Mouse (Mus musculus) liver, embryonic 13.5 days (tissue): ENCODE measurements around the gene Slc38a3. TPM values are rescaled to one million over a fixed set of nuclear protein-coding genes. Genes with fewer than 3 reads are reported as not detected.
"Not testable (repeated sequence)": the region's sequence is repeated elsewhere in the genome, so short reads cannot be mapped to it uniquely, and the experiment has no call there.

Source experiments
- ATAC-seq: fragments of 200-750 bp; cut with Nextera tagmentation; 2 replicates; pipeline ENCODE4 v1.8.0; 2017; ENCODE audit warnings: low read depth, mild to moderate bottlenecking, moderate number of reproducible peaks, moderate library complexity
- DNase-seq: peaks from one replicate; pipeline ENCODE4 v3.0.0; 2022
- H3K27ac ChIP-seq: fragments of 300-500 bp; sonication (generic); 2 replicates; pipeline ENCODE4 v1.5.1; 2015; ENCODE audit warnings: moderate library complexity, mild to moderate bottlenecking, inconsistent platforms
- H3K27me3 ChIP-seq: fragments of 300-500 bp; sonication (generic); 2 replicates; pipeline ENCODE4 v1.6.1; 2015; ENCODE audit warnings: mild to moderate bottlenecking, inconsistent platforms
- H3K36me3 ChIP-seq: fragments of 300-500 bp; sonication (generic); 2 replicates; pipeline ENCODE4 v1.6.1; 2015; ENCODE audit warnings: mild to moderate bottlenecking, inconsistent platforms
- H3K4me1 ChIP-seq: fragments of 300-500 bp; sonication (generic); replicated peaks from 2 replicates; pipeline ENCODE4 v1.6.1; 2015; ENCODE audit warnings: inconsistent platforms
- H3K4me2 ChIP-seq: fragments of 300-500 bp; sonication (generic); 2 replicates; pipeline ENCODE4 v1.6.1; 2015; ENCODE audit warnings: inconsistent platforms, mild to moderate bottlenecking, moderate library complexity
- H3K4me3 ChIP-seq: fragments of 300-500 bp; sonication (generic); replicated peaks from 2 replicates; pipeline ENCODE4 v1.5.1; 2015; ENCODE audit warnings: mild to moderate bottlenecking, inconsistent platforms
- H3K9ac ChIP-seq: fragments of 300-500 bp; sonication (generic); 2 replicates; pipeline ENCODE4 v1.6.1; 2015; ENCODE audit warnings: mild to moderate bottlenecking, inconsistent platforms
- H3K9me3 ChIP-seq: fragments of 300-500 bp; sonication (generic); replicated peaks from 2 replicates; pipeline ENCODE4 v1.6.1; 2016; ENCODE audit warnings: inconsistent platforms
- WGBS: fragments of 180-500 bp; shearing (Covaris S2); methylation state at CpG from one replicate; pipeline ENCODE4 v1.1.7; 2015; ENCODE audit not compliant: insufficient replicate concordance; 5-methylcytosine and 5-hydroxymethylcytosine counted together
- polyA plus RNA-seq: library from polyadenylated mRNA; unstranded; fragments of >200 nt; fragmentation: Nextera tagmentation; extraction: Ambion mirVana; gene quantifications from 2 replicates; pipeline ENCODE4 v1.2.1, GENCODE M21; 2015

Gene Slc38a3
- polyA plus RNA-seq, 1 experiment from 2014 or later: 5.9 TPM

- no peaks in the 10 kb centered on the region for H3K9me3 ChIP-seq
- H3K9ac ChIP-seq: no peak overlapping the region
- ATAC-seq (no peak), DNase-seq (no peak)
- peaks cover 12% of the 10 kb centered on the region for H3K4me1 ChIP-seq
- H3K4me2 ChIP-seq: no peak overlapping the region
- no peak overlapping the region for H3K4me3 ChIP-seq
- WGBS: 56% methylated on average over 7 of the region's 7 CpGs
- no peaks in the 10 kb centered on the region for H3K36me3 ChIP-seq
- H3K27ac ChIP-seq: no peak overlapping the region
- peaks cover 30% of the 10 kb centered on the region for H3K27me3 ChIP-seq
These were observed 25.3 kb upstream of the Slc38a3 start for GRCm38 (mm10) chr9:107694627-107695026.

DNA sequence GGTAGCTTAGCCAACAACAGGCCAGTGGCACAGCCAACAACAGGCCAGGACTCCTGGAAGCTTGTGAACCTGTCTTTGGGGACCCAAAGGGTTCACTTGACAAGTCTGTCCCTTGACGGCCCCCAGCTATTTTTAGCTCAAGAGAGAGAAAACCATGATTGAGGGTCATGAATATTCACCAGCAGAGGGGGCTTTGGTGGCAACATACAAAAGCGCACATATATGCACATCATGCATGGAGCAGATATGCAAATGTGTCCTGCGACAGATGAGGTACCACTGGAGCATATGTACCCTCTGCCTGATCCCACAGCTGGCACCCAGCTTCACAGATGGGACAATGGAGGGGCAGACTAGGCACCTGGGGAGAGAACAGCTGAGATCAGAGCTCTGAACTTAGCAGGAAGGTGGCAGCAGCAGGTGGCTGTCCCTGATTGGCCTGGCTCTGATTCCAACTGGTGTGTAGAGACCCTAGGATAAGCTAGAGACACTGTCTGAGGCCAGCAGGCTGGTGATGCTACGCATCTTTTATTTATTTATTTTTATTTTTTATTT, 24.2 kb upstream of the Slc38a3 start:
- Histone ChIP-seq H3K27me3 (peaks cover 24% of the 10 kb centered on the region), H3K4me1 (peaks cover 8% of the 10 kb centered on the region), H3K4me3 (no peak overlapping the region), H3K36me3 (no peaks in the 10 kb centered on the region), H3K9me3 (no peaks in the 10 kb centered on the region), H3K27ac (no peak overlapping the region), H3K4me2 (no peak overlapping the region), H3K9ac (no peak overlapping the region)
- WGBS: 56% methylated on average over 4 of the region's 4 CpGs
- DNase-seq (no peak), ATAC-seq (no peak)

- Histone ChIP-seq H3K36me3 (no peaks in the 10 kb centered on the region), H3K27me3 (peaks cover 23% of the 10 kb centered on the region), H3K4me3 (no peak overlapping the region), H3K4me1 (peaks cover 8% of the 10 kb centered on the region), H3K4me2 (no peak overlapping the region), H3K9me3 (no peaks in the 10 kb centered on the region), H3K27ac (no peak overlapping the region), H3K9ac (no peak overlapping the region)
- ATAC-seq (no peak), DNase-seq (no peak)
- WGBS: 44% methylated on average over 5 of the region's 5 CpGs
These were observed 23.5 kb upstream of the Slc38a3 start for GRCm38 (mm10) chr9:107692785-107693184.

GRCm38 (mm10) chr9:107690391-107690790, 21.1 kb upstream of the Slc38a3 start:
- Histone ChIP-seq H3K9ac (no peak overlapping the region), H3K4me2 (no peak overlapping the region), H3K27me3 (0 out of 2 replicates have a peak, but pooled peaks cover 8% of the 10 kb centered on the region), H3K4me3 (no peak overlapping the region), H3K4me1 (peaks cover 6% of the 10 kb centered on the region), H3K36me3 (no peaks in the 10 kb centered on the region), H3K9me3 (no peaks in the 10 kb centered on the region), H3K27ac (no peak overlapping the region)
- ATAC-seq: no peak
- DNase-seq: no peak
- 39% methylated on average over 8 of the region's 8 CpGs for WGBS

GRCm38 (mm10) chr9:107688939-107689338, 19.6 kb upstream of the Slc38a3 start:
- DNase-seq: no peak
- no peak overlapping the region for H3K4me3 ChIP-seq
- no peaks in the 10 kb centered on the region for H3K36me3 ChIP-seq
- no peak overlapping the region for H3K4me2 ChIP-seq
- no peaks in the 10 kb centered on the region for H3K4me1 ChIP-seq
- H3K27ac ChIP-seq: no peak overlapping the region
- no peaks in the 10 kb centered on the region for H3K9me3 ChIP-seq
- no peak for ATAC-seq
- H3K27me3 ChIP-seq: 0 out of 2 replicates have a peak, but pooled peaks cover 12% of the 10 kb centered on the region
- H3K9ac ChIP-seq: no peak overlapping the region
- 62% methylated on average over 7 of the region's 7 CpGs for WGBS

GRCm38 (mm10) chr9:107688415-107688814, 19.1 kb upstream of the Slc38a3 start:
- no peak overlapping the region for H3K9ac ChIP-seq
- 0 out of 2 replicates have a peak, but pooled peaks cover 14% of the 10 kb centered on the region for H3K27me3 ChIP-seq
- no peak overlapping the region for H3K27ac ChIP-seq
- DNase-seq: no peak
- H3K36me3 ChIP-seq: no peaks in the 10 kb centered on the region
- no peak overlapping the region for H3K4me2 ChIP-seq
- ATAC-seq: no peak
- WGBS: 62% methylated on average over 5 of the region's 5 CpGs
- H3K4me1 ChIP-seq: no peaks in the 10 kb centered on the region
- H3K4me3 ChIP-seq: no peak overlapping the region
- H3K9me3 ChIP-seq: no peaks in the 10 kb centered on the region

GRCm38 (mm10) chr9:107685231-107685981, 16.1 kb upstream of the Slc38a3 start:
- peaks cover 13% of the 10 kb centered on the region; the same call in 1 of the 2 replicates for H3K27me3 ChIP-seq
- no peaks in the 10 kb centered on the region for H3K4me1 ChIP-seq
- H3K9me3 ChIP-seq: no peaks in the 10 kb centered on the region
- no peak overlapping the region for H3K9ac ChIP-seq
- no peak overlapping the region for H3K4me3 ChIP-seq
- no peak for DNase-seq
- no peak overlapping the region for H3K27ac ChIP-seq
- no peak overlapping the region for H3K4me2 ChIP-seq
- H3K36me3 ChIP-seq: no peaks in the 10 kb centered on the region
- 29% methylated on average over 17 of the region's 17 CpGs for WGBS
- peak; percentile 49; the same call in 1 of the 2 replicates for ATAC-seq

GRCm38 (mm10) chr9:107682405-107682804, 13.1 kb upstream of the Slc38a3 start:
- Histone ChIP-seq H3K27ac (no peak overlapping the region), H3K9ac (no peak overlapping the region), H3K36me3 (no peaks in the 10 kb centered on the region), H3K27me3 (peaks cover 33% of the 10 kb centered on the region), H3K4me2 (no peak overlapping the region), H3K4me3 (no peak overlapping the region), H3K4me1 (no peaks in the 10 kb centered on the region), H3K9me3 (no peaks in the 10 kb centered on the region)
- DNase-seq (no peak), ATAC-seq (no peak)
- 73% methylated on average over 20 of the region's 20 CpGs for WGBS

DNA sequence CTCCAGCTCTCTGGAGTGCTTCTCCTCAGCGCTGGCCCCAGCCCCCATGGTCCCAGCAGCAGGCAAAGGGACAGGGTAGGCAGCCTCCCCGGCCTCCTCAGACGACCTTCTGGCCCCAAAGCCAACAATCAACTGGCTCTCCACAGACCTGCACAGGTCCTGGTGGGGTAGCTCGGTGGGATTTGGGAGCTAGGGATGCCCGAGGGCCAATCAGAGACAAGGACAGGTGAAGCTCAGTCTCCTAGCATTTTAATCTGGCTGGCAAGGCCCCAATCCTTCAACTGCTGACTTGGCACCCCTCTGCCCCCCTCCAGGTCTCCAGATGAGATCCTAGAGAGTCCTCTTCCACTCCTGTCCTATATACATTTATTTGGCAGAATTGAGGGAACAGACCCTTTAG, 10.2 kb upstream of the Slc38a3 start, which contains the start of gene Gnat1:
TSS of gene Gnat1 (minus strand) at position 212 of the 400 bp plus-strand sequence.
- peaks cover 24% of the 10 kb centered on the region for H3K4me1 ChIP-seq
- no peak for ATAC-seq
- H3K9ac ChIP-seq: no peak within 1 kb of the TSS
- 37% methylated on average over 5 of the region's 5 CpGs for WGBS
- H3K27me3 ChIP-seq: peaks cover 62% of the 10 kb centered on the region
- H3K4me2 ChIP-seq: no peak within 1 kb of the TSS
- H3K36me3 ChIP-seq: no peaks in the 10 kb centered on the region
- DNase-seq: no peak
- no peak within 1 kb of the TSS for H3K4me3 ChIP-seq
- no peaks in the 10 kb centered on the region for H3K9me3 ChIP-seq
- H3K27ac ChIP-seq: no peak within 1 kb of the TSS

DNA sequence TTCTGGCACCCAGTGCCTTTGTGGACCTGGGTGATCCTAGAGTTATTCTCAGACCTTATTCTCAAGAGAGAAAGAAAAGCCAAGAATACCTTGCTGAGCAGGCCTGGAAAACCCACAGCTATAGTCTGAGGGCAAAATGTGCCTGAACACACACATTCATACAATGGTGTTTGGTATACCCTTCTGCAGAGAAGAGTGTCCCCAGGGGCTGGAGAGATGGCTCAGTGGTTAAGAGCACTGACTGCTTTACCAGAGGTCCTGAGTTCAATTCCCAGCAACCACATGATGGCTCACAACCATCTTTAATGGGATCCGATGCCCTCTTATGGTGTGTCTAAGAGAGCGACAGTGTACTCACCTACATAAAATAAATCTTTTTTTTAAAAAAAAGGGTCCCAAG, 9.5 kb upstream of the Slc38a3 start:
- Histone ChIP-seq H3K27me3 (peaks cover 65% of the 10 kb centered on the region), H3K4me1 (peaks cover 24% of the 10 kb centered on the region), H3K9ac (no peak overlapping the region), H3K4me3 (no peak overlapping the region), H3K4me2 (no peak overlapping the region), H3K36me3 (no peaks in the 10 kb centered on the region), H3K27ac (no peak overlapping the region), H3K9me3 (no peaks in the 10 kb centered on the region)
- ATAC-seq (no peak), DNase-seq (no peak)
- WGBS: 73% methylated on average over 2 of the region's 2 CpGs

DNA sequence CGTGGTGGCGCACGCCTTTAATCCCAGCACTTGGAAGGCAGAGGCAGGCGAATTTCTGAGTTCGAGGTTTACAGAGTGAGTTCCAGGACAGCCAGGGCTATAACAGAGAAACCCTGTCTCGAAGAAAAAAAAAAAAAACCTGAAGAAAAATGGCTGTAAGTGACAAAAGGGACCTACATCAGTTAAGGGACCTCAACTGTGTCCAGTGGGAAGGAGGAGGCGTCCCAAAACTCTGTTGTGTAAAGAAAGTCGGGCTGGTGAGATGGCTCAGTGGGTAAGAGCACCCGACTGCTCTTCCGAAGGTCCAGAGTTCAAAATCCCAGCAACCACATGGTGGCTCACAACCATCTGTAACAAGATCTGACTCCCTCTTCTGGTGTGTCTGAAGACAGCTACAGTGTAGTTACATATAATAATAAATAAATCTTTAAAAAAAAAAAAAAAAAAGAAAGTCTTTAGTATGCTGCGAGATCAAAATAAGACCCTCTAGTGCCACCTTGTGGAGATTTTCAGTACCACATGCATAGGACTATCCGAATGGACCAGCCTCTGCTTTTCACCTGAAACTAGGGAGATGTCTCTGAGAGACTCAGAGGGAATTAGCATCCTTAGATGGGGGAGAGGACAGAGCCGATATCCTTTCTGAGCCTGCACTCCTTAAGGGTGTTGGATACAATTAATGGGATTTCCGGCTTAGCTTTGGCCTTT, 8.6 kb upstream of the Slc38a3 start:
- 30% methylated on average over 14 of the region's 14 CpGs for WGBS
- not testable (repeated sequence) for H3K4me3 ChIP-seq, ATAC-seq, H3K27ac ChIP-seq, H3K9me3 ChIP-seq, H3K36me3 ChIP-seq, H3K4me2 ChIP-seq, H3K9ac ChIP-seq
- peak; percentile 55 for DNase-seq
- H3K4me1 ChIP-seq: peaks cover 24% of the 10 kb centered on the region
- H3K27me3 ChIP-seq: peaks cover 66% of the 10 kb centered on the region
